Mouse (Mus musculus) CD4-positive, CD25-positive, alpha-beta regulatory T cell, adult 4 months (primary cell): Measurements from ENCODE around the gene Rpl10a. TPM values are rescaled to one million over a fixed set of nuclear protein-coding genes. Genes with fewer than 3 reads are reported as not detected.

ENCODE experiments used
- ATAC-seq: one replicate; pipeline ENCODE4 v1.8.0; 2017
- polyA plus RNA-seq, 2 experiments: library from polyadenylated mRNA; unstranded; fragments of 100-300 nt; shearing (Covaris generic); gene quantifications; one replicate each; pipeline ENCODE4 v1.2.1; 2017

Gene Rpl10a
- 100 to 1,000 TPM; 798 to 811 TPM for polyA plus RNA-seq

- ATAC-seq, result peak; percentile 89
Observed at GRCm38 (mm10) chr17:28328366-28328928, at the start of gene Rpl10a. Gene Rpl10a, plus strand, starts transcription at chr17:28328471.

GRCm38 (mm10) chr17:28279236-28279635 is 49.0 kb upstream of the Rpl10a start:
- ATAC-seq, result no peak

- ATAC-seq, result no peak
Observed at GRCm38 (mm10) chr17:28279780-28280422, 48.4 kb upstream of the Rpl10a start.

GRCm38 (mm10) chr17:28280423-28280800 is 47.9 kb upstream of the Rpl10a start:
- no peak for ATAC-seq

- ATAC-seq, result no peak
Observed at GRCm38 (mm10) chr17:28280831-28281377, 47.4 kb upstream of the Rpl10a start.

- ATAC-seq, result no peak
Observed at GRCm38 (mm10) chr17:28281866-28282441, 46.3 kb upstream of the Rpl10a start.

- no peak for ATAC-seq
Observed at GRCm38 (mm10) chr17:28283199-28283598, 45.1 kb upstream of the Rpl10a start.

GRCm38 (mm10) chr17:28286133-28286532 is 42.1 kb upstream of the Rpl10a start:
- ATAC-seq, result no peak

GRCm38 (mm10) chr17:28286964-28287363 is 41.3 kb upstream of the Rpl10a start:
- ATAC-seq, result no peak

- ATAC-seq, result no peak
Observed at GRCm38 (mm10) chr17:28287578-28287977, 40.7 kb upstream of the Rpl10a start.

GRCm38 (mm10) chr17:28287980-28288379 is 40.3 kb upstream of the Rpl10a start:
- ATAC-seq, result no peak

- no peak for ATAC-seq
Observed at GRCm38 (mm10) chr17:28290262-28290661, 38.0 kb upstream of the Rpl10a start.

- no peak for ATAC-seq
Observed at GRCm38 (mm10) chr17:28290671-28291070, 37.6 kb upstream of the Rpl10a start.

GRCm38 (mm10) chr17:28291346-28291745 is 36.9 kb upstream of the Rpl10a start:
- ATAC-seq, result no peak

- no peak for ATAC-seq
Observed at GRCm38 (mm10) chr17:28293716-28294115, 34.6 kb upstream of the Rpl10a start.

GRCm38 (mm10) chr17:28294449-28295333 is 33.6 kb upstream of the Rpl10a start:
- ATAC-seq, result no peak

- no peak for ATAC-seq
Observed at GRCm38 (mm10) chr17:28298888-28299287, 29.4 kb upstream of the Rpl10a start.

GRCm38 (mm10) chr17:28299669-28300320 is 28.5 kb upstream of the Rpl10a start:
- no peak for ATAC-seq

- no peak for ATAC-seq
Observed at GRCm38 (mm10) chr17:28300323-28300722, 27.9 kb upstream of the Rpl10a start.

GRCm38 (mm10) chr17:28300850-28301249 is 27.4 kb upstream of the Rpl10a start:
- ATAC-seq, result no peak

GRCm38 (mm10) chr17:28305172-28305571 is 23.1 kb upstream of the Rpl10a start:
- ATAC-seq, result no peak
